Mouse (Mus musculus): ENCODE results near the gene Nlrc5. TPM values are rescaled to one million over a fixed set of nuclear protein-coding genes. Genes with fewer than 3 reads are reported as not detected.
"Not testable (repeated sequence)": the region's sequence is repeated elsewhere in the genome, so short reads cannot be mapped to it uniquely, and the experiment has no call there.

Gene Nlrc5
- 2.9 and 3.8 TPM in 2 replicates for total RNA-seq (2021)
- long read RNA-seq, partial matches to known transcripts = 0 of 3 reads
- long read RNA-seq, other reads (novel, unspliced or antisense) = 3 of 3 reads

DNA sequence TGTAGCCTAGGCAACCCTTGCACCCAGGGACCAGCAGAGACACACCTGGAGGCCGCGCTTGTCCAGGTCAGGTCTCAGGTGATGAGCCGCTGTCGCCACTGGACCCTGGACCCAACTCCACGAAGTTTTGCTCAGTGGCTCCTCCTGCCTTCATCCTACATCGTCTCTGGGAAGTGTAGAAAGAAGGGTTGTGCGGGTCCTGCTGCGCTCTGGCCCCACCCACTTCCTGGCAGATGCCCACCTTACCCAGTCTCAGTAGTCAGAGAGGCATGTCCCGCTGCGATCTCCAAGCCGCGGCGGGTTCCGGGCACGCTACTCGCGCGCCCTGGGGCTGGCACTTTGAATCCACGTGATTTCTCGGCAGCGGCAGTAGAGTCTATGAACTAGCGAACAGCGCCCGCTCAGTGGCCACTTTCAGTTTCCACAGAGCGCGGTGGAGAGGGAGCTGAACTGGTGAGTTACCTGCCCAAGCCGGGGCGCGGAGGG, at the start of gene Nlrc5:
TSS of gene Nlrc5 (plus strand) at position 376 of the 486 bp plus-strand sequence.
- DNase-seq = peak; percentile 81

DNA sequence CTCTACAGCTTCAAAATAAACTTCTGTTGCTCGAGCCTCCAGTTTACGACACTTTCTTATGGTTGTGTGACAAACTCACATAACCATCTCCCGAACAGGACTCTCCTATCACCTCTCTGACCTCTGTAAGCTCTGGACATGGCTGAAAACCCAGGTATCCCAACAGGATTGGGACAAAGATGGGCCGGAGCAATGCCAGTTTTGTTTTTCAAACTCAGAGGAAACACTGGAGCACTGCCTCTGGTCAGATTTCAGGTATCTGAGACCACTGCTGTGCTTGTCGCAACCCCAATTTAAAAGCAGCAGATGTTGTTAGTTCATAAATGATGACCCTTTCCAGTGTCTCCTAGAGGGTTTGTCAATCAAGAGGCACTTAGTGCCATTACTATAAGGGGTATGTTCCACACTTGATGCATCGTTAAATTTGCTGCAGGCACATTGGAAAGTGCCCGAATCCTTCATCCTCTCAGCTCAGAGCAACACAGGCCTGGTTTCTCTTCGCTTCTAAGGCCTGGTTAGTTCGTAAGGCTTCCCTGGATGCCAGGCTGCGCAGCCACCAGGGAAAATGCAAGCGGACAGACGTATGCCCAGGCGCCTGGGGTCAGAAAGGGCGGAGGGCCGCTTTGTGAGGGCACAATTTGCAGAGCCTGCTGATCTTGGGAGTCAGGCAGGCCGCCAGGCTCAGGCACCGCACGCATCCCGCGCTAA, 48.5 kb upstream of the Nlrc5 start:
- no peak for DNase-seq

GRCm38 (mm10) chr8:94386214-94387026, 47.7 kb upstream of the Nlrc5 start, which contains the start of gene Herpud1:
Herpud1 (plus strand) TSS chr8:94386438.
- peak; percentile 98 for DNase-seq

- peak; percentile 83 for DNase-seq
These were observed 47.0 kb upstream of the Nlrc5 start for GRCm38 (mm10) chr8:94387027-94387684.

GRCm38 (mm10) chr8:94387785-94388184, 46.4 kb upstream of the Nlrc5 start:
- no peak for DNase-seq

DNA sequence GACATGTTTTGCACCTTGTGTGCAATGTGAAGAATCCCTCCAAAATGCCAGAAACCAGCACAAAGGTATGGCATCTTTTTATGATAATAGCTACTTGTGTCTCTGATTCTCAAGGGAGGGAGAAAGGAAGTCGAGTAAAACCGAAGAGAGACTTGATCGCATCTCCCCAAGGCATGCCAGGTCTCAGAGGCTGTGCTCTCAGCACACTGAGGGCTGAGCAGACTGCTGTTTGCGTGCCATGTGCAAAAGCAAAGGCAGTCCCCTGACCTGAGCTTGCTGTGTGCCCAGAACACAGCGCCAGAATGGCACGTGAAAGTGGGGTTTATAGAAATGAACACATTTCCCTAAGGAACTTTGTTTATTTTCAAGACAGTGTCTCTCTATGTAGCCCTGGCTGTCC, 44.6 kb upstream of the Nlrc5 start:
- DNase-seq = no peak

GRCm38 (mm10) chr8:94390429-94390828, 43.7 kb upstream of the Nlrc5 start:
- DNase-seq = no peak

- no peak for DNase-seq
These were observed 43.2 kb upstream of the Nlrc5 start for GRCm38 (mm10) chr8:94390910-94391309.

DNA sequence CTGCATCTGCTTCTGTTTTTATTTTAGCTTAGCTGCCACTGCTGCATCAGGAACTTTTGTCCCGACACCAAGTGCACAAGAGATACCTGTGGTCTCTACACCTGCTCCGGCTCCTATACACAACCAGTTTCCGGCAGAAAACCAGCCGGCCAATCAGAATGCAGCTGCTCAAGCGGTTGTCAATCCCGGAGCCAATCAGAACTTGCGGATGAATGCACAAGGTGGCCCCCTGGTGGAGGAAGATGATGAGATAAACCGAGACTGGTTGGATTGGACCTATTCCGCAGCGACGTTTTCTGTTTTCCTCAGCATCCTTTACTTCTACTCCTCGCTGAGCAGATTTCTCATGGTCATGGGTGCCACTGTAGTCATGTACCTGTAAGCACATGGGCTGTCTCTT, 42.0 kb upstream of the Nlrc5 start:
- DNase-seq = peak; percentile 41

DNA sequence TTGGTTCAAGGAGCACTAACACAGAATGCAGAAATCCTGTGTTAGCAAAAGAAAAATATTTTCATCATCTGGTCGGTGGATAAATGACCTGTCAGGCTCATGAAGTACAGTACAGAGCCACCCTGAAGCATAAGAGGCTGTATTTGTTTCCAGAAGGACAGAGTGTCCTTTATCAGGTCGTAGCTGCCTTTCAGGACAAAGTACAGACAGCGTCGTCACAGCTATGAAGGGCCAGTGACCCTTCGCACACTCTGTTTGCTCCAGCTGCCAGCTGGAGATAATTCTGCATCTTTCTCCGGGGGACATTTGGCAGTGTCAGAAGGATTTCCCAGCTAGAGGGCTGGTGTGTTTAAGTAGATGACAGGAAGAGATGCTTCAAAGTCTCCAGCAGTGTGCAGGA, 41.5 kb upstream of the Nlrc5 start:
- DNase-seq = no peak

GRCm38 (mm10) chr8:94395851-94396540, 38.2 kb upstream of the Nlrc5 start:
- DNase-seq = no peak

- peak; percentile 49 for DNase-seq
These were observed 37.0 kb upstream of the Nlrc5 start for GRCm38 (mm10) chr8:94396964-94397657.

DNA sequence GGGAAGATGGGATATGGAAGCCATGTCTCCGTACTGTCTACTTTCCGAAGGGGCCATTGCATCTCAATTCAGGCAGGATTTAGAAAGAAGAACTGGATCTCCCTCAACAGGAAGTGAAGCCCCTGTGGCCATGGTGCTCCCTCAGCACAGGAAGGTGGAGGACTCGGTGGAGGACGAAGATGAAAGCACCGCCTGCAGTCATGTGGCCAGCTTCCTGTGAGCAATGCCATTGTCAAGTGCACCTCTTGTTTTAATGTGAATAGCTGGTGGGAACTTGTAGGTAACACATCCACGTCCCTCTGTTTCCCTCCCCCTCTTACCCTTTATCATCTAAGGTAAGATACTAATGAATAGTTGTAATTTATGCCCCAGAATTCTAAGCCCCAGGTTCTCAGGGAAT, 35.6 kb upstream of the Nlrc5 start:
- no peak for DNase-seq

DNA sequence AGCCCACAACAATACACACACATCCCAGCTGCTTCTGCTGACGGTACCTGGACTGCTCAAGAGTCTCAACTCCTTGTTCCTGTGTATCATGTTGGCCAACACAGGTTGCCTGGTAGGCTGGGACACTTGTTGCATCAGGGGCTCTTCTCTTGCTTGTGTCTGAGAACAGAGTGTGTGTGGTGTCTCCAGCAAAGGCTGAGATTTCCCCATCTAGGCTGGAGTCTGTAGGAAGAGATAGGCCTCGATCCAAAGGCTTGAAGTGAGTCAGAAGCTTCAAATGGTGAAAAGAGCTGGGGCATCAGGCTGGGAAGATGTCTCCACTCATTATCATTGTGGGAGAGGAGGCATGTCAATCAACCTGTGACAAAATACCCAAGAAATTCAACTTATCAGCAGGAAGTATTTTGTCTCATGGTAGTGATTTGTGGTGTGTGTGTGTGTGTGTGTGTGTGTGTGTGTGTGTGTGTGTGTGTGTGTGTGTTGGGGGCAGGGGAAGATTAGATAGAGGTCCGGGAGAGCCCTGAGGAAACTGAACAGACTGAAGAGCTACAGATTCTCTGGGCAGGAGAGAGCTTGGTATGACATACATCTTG, 34.7 kb upstream of the Nlrc5 start:
- no peak for DNase-seq

DNA sequence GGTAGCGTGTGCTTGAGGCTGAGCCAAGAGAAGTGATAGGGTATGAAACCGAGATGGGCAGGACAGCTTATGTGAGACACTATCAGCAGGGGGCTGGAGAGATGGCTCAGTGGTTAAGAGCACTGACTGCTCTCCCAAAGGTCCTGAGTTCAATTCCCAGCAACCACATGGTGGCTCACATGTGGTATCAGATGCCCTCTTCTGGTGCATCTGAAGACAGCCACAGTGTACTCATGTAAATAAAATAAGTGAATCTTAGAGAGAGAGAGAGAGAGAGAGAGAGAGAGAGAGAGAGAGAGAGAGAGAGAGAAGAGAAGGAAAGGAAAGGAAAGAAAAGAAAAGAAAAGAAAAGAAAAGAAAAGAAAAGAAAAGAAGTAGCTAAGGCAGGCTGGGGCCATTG, 34.2 kb upstream of the Nlrc5 start:
- DNase-seq = not testable (repeated sequence)

- DNase-seq = no peak
These were observed 25.6 kb upstream of the Nlrc5 start for GRCm38 (mm10) chr8:94408443-94409080.

DNA sequence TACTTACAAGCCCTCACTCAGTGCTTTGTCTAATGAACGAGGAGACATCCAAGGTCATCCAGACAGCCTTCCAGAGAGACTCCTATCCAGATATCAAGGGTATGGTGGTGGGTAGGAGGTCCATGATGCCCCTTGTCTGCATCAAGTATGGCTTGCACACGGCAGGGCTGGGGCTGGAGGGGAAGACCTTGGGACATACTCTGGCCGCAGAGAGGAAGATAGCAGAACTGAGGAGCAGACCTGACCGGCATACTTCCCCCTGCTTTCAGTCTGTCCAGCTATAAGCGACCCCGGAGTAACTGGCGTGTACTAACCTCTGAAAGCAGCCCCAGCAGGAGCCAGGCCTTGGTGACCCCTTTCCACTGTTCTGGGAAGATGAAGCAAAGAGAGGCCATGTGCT, 24.6 kb upstream of the Nlrc5 start:
- DNase-seq = no peak

DNA sequence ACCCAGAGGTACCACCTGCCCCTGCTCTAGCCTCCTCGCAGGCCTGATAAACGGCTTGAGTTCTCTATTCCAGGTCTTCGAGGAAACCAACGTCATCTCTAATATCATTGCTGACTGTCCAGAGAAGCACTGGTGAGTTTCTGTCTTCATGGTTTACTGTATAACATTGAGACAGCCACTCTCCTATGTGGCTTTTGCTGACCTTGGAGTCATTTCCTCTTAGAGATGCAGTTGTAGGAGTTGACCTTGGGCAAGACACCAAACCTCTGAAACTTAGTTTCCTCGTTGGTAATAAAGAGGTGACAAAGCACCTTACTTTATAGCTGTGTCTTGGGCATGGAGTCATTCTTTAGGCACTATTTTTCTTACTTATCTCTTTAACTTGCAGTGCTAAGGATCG, 21.6 kb upstream of the Nlrc5 start:
- DNase-seq = no peak

DNA sequence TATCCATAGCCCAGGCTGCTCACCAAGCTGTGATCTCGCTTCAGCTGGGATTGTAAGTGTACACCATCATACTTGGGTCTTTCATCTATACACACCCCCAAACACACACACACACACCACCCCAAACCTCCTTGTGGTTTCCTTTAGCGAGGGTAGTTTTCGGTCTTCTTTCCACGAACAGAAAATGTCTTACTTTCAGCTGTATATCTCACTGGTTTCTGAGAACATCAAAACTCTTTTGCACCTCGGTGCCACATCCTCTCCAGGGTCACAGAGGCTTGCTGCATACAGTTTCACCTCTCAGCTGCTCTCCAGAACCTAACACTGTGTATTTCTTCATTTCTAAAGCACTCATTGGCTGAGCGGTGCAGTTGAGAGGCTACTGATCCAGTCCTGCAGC, 20.6 kb upstream of the Nlrc5 start:
- DNase-seq = no peak

DNA sequence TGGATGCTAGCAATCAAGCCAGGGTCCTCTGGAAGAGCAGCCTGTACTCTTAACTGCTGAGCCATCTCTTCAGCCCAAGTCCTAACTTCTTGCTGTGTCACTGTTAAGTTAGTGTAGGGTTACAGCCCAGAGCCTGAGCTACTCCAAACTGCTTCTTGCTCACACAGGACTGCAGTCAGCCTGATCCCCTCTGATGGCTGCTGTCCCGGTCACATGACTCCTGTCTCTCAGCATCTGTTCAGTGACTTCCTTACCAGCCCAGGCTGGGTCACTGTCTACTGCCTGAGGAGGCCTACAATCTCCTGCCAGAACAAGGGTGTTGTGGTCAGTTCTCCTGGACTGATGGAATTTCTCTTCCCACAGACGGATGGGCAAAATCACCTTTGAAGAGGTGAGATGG, 18.9 kb upstream of the Nlrc5 start:
- DNase-seq = no peak

- DNase-seq = no peak
These were observed 16.1 kb upstream of the Nlrc5 start for GRCm38 (mm10) chr8:94418017-94418416.

Measured in adrenal gland, postnatal 25 days (tissue).